Mouse (Mus musculus) midbrain, embryonic 16.5 days (tissue): ENCODE data around the gene Lgmn. TPM values are rescaled to one million over a fixed set of nuclear protein-coding genes. Genes with fewer than 3 reads are reported as not detected.

Source experiments
- ATAC-seq: fragments of 200-750 bp; cut with Nextera tagmentation; 2 replicates; pipeline ENCODE4 v1.8.0; 2017; ENCODE audit warnings: moderate TSS enrichment
- H3K27ac ChIP-seq: fragments of 300-500 bp; sonication (generic); 2 replicates; pipeline ENCODE4 v1.5.1; 2014; ENCODE audit warnings: mild to moderate bottlenecking, low read length, mixed read lengths
- H3K27me3 ChIP-seq: fragments of 300-500 bp; sonication (generic); 2 replicates; pipeline ENCODE4 v1.6.1; 2014; ENCODE audit warnings: low read depth, low read length, mixed read lengths; ENCODE audit not compliant: control insufficient read depth, insufficient read depth
- H3K36me3 ChIP-seq: fragments of 300-500 bp; sonication (generic); 2 replicates; pipeline ENCODE4 v1.6.1; 2014; ENCODE audit warnings: mild to moderate bottlenecking, low read length, moderate library complexity, mixed read lengths; ENCODE audit not compliant: control insufficient read depth, insufficient read depth
- H3K4me1 ChIP-seq: fragments of 300-500 bp; sonication (generic); 2 replicates; pipeline ENCODE4 v1.6.1; 2014; ENCODE audit warnings: mild to moderate bottlenecking, low read length, mixed read lengths; ENCODE audit not compliant: control insufficient read depth, insufficient read depth
- H3K4me2 ChIP-seq: fragments of 300-500 bp; sonication (generic); 2 replicates; pipeline ENCODE4 v1.6.1; 2014; ENCODE audit warnings: mild to moderate bottlenecking, low read length, mixed read lengths
- H3K4me3 ChIP-seq: fragments of 300-500 bp; sonication (generic); 2 replicates; pipeline ENCODE4 v1.5.1; 2014; ENCODE audit warnings: low read depth, mild to moderate bottlenecking, low read length, moderate library complexity, mixed read lengths
- H3K9ac ChIP-seq: fragments of 300-500 bp; sonication (generic); 2 replicates; pipeline ENCODE4 v1.6.1; 2014; ENCODE audit warnings: low read depth, low read length, mixed read lengths
- H3K9me3 ChIP-seq: fragments of 300-500 bp; sonication (generic); replicated peaks from 2 replicates; pipeline ENCODE4 v1.6.1; 2014; ENCODE audit warnings: mild to moderate bottlenecking, low read length, mixed read lengths; ENCODE audit not compliant: control insufficient read depth, poor library complexity, severe bottlenecking
- WGBS: fragments of 180-500 bp; shearing (Covaris S2); extraction: QIAGEN DNeasy Blood & Tissue Kit; methylation state at CpG from one replicate; pipeline ENCODE4 v1.1.7; 2014; 5-methylcytosine and 5-hydroxymethylcytosine counted together
- polyA plus RNA-seq: library from polyadenylated mRNA; unstranded; fragments of >200 nt; fragmentation: Nextera tagmentation; extraction: Ambion mirVana; gene quantifications from 2 replicates; pipeline ENCODE4 v1.2.1, GENCODE M21; 2015

The Lgmn gene
- polyA plus RNA-seq, 1 experiment from 2014 or later, result 108 TPM

GRCm38 (mm10) chr12:102354126-102354984, 85.3 kb downstream of the Lgmn start:
- Histone ChIP-seq H3K4me2 (no peak overlapping the region), H3K27ac (no peak overlapping the region), H3K27me3 (no peaks in the 10 kb centered on the region), H3K4me3 (no peak overlapping the region), H3K4me1 (no peaks in the 10 kb centered on the region), H3K9ac (no peak overlapping the region), H3K36me3 (no peaks in the 10 kb centered on the region), H3K9me3 (no peaks in the 10 kb centered on the region)
- 84% methylated on average over 10 of the region's 10 CpGs for WGBS
- no peak for ATAC-seq

DNA sequence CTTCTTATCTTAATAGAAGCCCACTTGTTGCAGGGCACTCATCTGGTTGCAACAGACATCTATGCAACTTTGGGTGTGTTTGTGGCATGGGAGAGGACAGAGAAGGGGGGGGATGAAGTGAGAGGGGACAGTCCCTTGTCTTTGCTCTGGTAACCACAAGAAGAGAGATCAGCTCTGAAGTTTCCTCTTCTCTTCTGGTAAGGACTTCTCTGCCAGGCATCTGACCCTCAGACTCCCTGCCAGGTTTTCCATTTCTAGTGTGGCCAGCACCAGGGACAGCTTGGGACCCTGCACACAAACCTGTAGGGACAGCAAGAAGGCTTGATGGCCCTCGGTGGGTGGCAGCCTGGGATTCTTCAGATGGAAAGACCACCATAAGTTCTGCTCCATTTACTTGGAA, 88.6 kb downstream of the Lgmn start:
- WGBS, result 90% methylated on average over 1 of the region's 1 CpGs
- ATAC-seq, result no peak

DNA sequence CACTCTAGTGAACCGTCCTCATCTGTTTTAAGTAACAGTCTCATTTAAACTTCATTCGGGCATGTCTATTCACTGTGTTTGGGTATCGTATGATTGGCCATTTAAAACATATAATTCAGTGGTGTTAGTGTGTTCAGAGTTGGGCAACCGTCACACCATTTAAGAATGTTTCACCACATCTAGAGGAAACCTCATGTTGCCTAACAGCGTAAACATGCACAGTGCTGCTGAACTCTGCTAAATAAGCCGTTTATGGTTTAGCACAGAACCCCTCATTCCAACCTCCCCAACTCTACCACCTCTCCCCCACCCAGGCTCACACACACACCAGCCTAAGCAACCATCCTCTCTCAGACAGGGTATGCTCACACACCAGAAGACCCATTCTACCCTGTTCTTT, 91.2 kb downstream of the Lgmn start:
- Histone ChIP-seq H3K4me3 (no peak overlapping the region), H3K27me3 (no peaks in the 10 kb centered on the region), H3K4me1 (no peaks in the 10 kb centered on the region), H3K4me2 (no peak overlapping the region), H3K9me3 (no peaks in the 10 kb centered on the region), H3K27ac (no peak overlapping the region), H3K36me3 (no peaks in the 10 kb centered on the region), H3K9ac (no peak overlapping the region)
- WGBS, result 96% methylated on average over 6 of the region's 6 CpGs
- no peak for ATAC-seq

More for the DNA sequence above, 88.6 kb downstream of the Lgmn start:
- Histone ChIP-seq H3K27ac (no peak overlapping the region), H3K9me3 (no peaks in the 10 kb centered on the region), H3K9ac (no peak overlapping the region), H3K27me3 (no peaks in the 10 kb centered on the region), H3K4me1 (no peaks in the 10 kb centered on the region), H3K4me3 (no peak overlapping the region), H3K4me2 (no peak overlapping the region), H3K36me3 (no peaks in the 10 kb centered on the region)

GRCm38 (mm10) chr12:102346507-102346906, 93.1 kb downstream of the Lgmn start:
- no peak overlapping the region for H3K27ac ChIP-seq
- H3K9ac ChIP-seq, result no peak overlapping the region
- H3K27me3 ChIP-seq, result no peaks in the 10 kb centered on the region
- H3K36me3 ChIP-seq, result no peaks in the 10 kb centered on the region
- no peak for ATAC-seq
- H3K4me1 ChIP-seq, result no peaks in the 10 kb centered on the region
- no peak overlapping the region for H3K4me3 ChIP-seq
- WGBS, result 0% methylated on average over 1 of the region's 1 CpGs
- H3K9me3 ChIP-seq, result no peaks in the 10 kb centered on the region
- H3K4me2 ChIP-seq, result no peak overlapping the region

GRCm38 (mm10) chr12:102345031-102345815, 94.4 kb downstream of the Lgmn start:
- ATAC-seq, result no peak
- Histone ChIP-seq H3K27me3 (no peaks in the 10 kb centered on the region), H3K4me3 (no peak overlapping the region), H3K36me3 (no peaks in the 10 kb centered on the region), H3K9ac (no peak overlapping the region), H3K4me1 (no peaks in the 10 kb centered on the region), H3K27ac (no peak overlapping the region), H3K4me2 (no peak overlapping the region), H3K9me3 (no peaks in the 10 kb centered on the region)
- 84% methylated on average over 14 of the region's 14 CpGs for WGBS

Other genes with a start within 250 kb of the Lgmn start
- 1.6 and 2.8 TPM in 2 replicates for gene Rin3, start 156.8 kb downstream of the Lgmn start, polyA plus RNA-seq
- 28.0 and 28.6 TPM in 2 replicates for gene Golga5, start 29.3 kb upstream of the Lgmn start, polyA plus RNA-seq
- gene Chga, start 115.2 kb upstream of the Lgmn start, polyA plus RNA-seq, result 165 and 194 TPM in 2 replicates